Mouse (Mus musculus): ENCODE measurements around the gene Spink4. TPM values are rescaled to one million over a fixed set of nuclear protein-coding genes. Genes with fewer than 3 reads are reported as not detected.

The Spink4 gene
- polyA plus RNA-seq, 1 experiment from 2014 or later = not detected

DNA sequence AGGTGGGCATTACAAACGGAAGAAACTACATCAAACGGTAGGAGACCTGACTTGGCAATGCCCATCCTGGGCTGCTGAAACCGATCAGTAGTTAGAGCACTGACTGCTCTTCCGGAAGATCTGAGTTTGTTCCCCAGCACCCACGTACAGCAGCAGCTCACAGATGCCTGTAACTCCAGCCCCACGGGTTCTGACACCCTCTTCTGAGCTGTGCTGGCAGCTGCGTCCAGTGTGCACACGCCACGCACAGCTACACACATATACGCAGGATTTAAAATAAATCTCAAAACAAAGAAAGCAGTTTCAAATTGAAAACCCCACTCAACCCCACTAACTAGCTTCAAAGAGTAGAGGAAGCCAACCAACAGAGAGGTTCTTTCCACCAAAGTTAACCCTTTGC lies 36.7 kb upstream of the Spink4 start:
- H3K4me2 ChIP-seq (ENCODE audit: low read length) = no peak overlapping the region
- H3K4me1 ChIP-seq (ENCODE audit: control insufficient read depth, insufficient read depth, low read depth, low read length) = no peaks in the 10 kb centered on the region
- H3K4me3 ChIP-seq (ENCODE audit: low read length) = no peak overlapping the region
- 87% methylated on average over 10 of the region's 10 CpGs for WGBS
- H3K27me3 ChIP-seq (replicated peaks; ENCODE audit: control insufficient read depth, insufficient read depth, low read length) = no peaks in the 10 kb centered on the region
- H3K36me3 ChIP-seq (ENCODE audit: control insufficient read depth, insufficient read depth, low read length) = no peaks in the 10 kb centered on the region
- no peak for ATAC-seq
- no peak overlapping the region for H3K9ac ChIP-seq (ENCODE audit: low read depth, low read length)
- H3K9me3 ChIP-seq (ENCODE audit: control insufficient read depth, low read length) = no peaks in the 10 kb centered on the region
- no peak overlapping the region for H3K27ac ChIP-seq (ENCODE audit: low read depth, low read length)

DNA sequence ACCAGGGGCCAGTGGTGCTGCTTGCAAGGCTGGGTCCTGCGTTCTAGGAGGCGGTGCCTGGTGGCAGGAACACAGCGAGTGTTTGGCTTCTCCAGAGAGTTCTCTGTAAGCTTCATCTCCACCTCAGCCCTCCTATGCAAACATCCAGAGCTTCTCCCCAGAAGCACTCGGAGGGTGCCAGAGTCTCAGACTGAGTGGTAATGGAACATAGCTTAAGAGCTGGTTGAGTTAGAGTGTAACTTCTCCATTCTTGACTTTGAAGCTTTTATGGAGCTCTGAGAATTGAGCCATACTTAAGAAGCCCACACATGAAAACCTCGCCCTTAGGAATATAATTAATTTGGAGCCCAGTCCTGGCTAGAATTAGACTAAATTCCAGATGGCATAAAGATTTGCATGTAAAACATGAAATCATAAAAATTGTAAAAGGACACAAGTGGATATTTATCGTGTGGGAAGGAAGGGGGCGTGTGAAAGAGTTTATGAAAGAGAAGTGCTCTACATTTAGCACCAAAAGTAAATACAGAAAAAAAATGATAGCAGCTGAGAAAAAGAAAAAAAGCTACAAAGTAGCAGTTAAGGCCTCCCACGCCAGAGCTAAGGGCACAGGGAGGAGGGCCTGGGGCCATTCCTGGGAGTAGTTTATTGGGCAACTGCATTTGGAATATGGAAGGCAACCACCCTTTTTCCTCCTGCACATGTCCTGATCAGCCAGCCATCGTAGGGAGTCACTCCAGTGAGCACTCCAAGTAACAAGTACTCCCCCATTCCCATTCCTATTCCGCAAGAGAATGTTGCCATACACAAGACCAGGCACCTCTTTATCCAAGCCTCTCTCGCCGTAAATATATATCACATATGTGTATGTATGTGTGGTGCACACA lies 35.3 kb upstream of the Spink4 start:
- no peaks in the 10 kb centered on the region for H3K9me3 ChIP-seq (ENCODE audit: control insufficient read depth, low read length)
- H3K27me3 ChIP-seq (replicated peaks; ENCODE audit: control insufficient read depth, insufficient read depth, low read length) = no peaks in the 10 kb centered on the region
- no peak overlapping the region for H3K4me3 ChIP-seq (ENCODE audit: low read length)
- H3K9ac ChIP-seq (ENCODE audit: low read depth, low read length) = no peak overlapping the region
- no peaks in the 10 kb centered on the region for H3K4me1 ChIP-seq (ENCODE audit: control insufficient read depth, insufficient read depth, low read depth, low read length)
- WGBS = 90% methylated on average over 12 of the region's 12 CpGs
- no peaks in the 10 kb centered on the region for H3K36me3 ChIP-seq (ENCODE audit: control insufficient read depth, insufficient read depth, low read length)
- H3K4me2 ChIP-seq (ENCODE audit: low read length) = no peak overlapping the region
- no peak overlapping the region for H3K27ac ChIP-seq (ENCODE audit: low read depth, low read length)
- ATAC-seq = no peak

DNA sequence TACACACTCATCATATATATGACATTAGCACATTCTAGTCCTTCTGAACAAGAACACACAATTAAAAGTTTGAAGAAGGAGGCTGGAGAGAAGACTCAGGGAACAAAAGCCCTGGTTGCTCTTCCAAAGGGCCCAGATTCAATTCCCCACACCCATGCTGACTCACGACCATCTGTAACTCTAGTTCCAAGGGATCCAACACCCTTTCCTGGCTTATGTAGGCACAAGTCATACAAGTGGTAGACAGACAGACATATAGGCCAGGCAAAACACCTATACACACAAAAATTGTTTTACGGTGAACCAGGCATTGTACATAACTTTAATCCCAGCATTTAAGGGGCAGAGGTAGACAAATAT lies 34.7 kb upstream of the Spink4 start:
- WGBS = 86% methylated on average over 2 of the region's 2 CpGs
- no peaks in the 10 kb centered on the region for H3K36me3 ChIP-seq (ENCODE audit: control insufficient read depth, insufficient read depth, low read length)
- no peak for ATAC-seq

DNA sequence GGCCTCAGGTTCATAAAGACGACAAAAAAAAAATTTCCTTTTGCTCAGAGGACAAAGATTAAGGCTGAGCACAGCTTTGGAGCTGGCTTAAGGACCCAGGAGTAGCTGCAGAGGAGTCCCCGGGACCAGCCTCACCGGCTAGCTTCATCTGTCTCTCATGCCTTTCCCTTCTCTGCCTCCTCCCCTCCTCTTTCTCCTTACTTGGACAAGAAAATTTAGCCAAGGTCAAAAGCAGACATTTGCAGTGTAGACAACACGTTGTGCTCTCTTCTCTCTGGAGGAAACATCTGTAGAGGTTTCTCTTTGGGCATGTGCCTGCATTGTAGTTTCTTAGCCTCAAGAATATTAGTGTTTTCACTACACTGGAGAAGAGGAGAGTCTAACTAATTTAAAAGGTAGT lies 34.0 kb upstream of the Spink4 start:
- no peak overlapping the region for H3K4me2 ChIP-seq (ENCODE audit: low read length)
- H3K4me3 ChIP-seq (ENCODE audit: low read length) = no peak overlapping the region
- H3K27me3 ChIP-seq (replicated peaks; ENCODE audit: control insufficient read depth, insufficient read depth, low read length) = no peaks in the 10 kb centered on the region
- H3K27ac ChIP-seq (ENCODE audit: low read depth, low read length) = no peak overlapping the region
- ATAC-seq = no peak
- H3K36me3 ChIP-seq (ENCODE audit: control insufficient read depth, insufficient read depth, low read length) = no peaks in the 10 kb centered on the region
- H3K9ac ChIP-seq (ENCODE audit: low read depth, low read length) = no peak overlapping the region
- 77% methylated on average over 4 of the region's 4 CpGs for WGBS
- H3K4me1 ChIP-seq (ENCODE audit: control insufficient read depth, insufficient read depth, low read depth, low read length) = no peaks in the 10 kb centered on the region
- no peaks in the 10 kb centered on the region for H3K9me3 ChIP-seq (ENCODE audit: control insufficient read depth, low read length)

More for the DNA sequence above, 34.7 kb upstream of the Spink4 start:
- Histone ChIP-seq H3K4me1 (ENCODE audit: control insufficient read depth, insufficient read depth, low read depth, low read length) (no peaks in the 10 kb centered on the region), H3K9me3 (ENCODE audit: control insufficient read depth, low read length) (no peaks in the 10 kb centered on the region), H3K27ac (ENCODE audit: low read depth, low read length) (no peak overlapping the region), H3K27me3 (replicated peaks; ENCODE audit: control insufficient read depth, insufficient read depth, low read length) (no peaks in the 10 kb centered on the region), H3K4me3 (ENCODE audit: low read length) (no peak overlapping the region), H3K4me2 (ENCODE audit: low read length) (no peak overlapping the region), H3K9ac (ENCODE audit: low read depth, low read length) (no peak overlapping the region)

DNA sequence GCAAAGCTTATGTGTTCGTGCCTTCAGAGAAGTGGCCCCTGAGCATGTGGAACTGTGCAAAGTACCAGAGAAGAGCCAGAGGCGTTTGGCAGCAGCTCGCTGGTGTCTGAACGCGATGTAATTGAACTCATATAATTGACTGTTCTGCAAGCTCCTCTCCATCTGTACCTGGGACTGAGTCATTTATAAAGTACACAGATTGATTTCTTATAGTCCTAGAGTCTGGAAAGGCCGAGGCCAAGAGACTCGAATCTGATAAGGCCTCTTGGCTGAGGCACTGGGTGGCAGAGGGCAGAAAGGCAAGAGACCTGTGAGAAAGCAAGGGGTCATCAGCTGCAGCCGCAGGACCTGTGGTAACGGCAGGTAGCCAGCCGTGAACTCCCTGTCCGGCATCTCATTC lies 31.0 kb upstream of the Spink4 start:
- no peaks in the 10 kb centered on the region for H3K9me3 ChIP-seq (ENCODE audit: control insufficient read depth, low read length)
- no peak overlapping the region for H3K27ac ChIP-seq (ENCODE audit: low read depth, low read length)
- H3K4me3 ChIP-seq (ENCODE audit: low read length) = no peak overlapping the region
- no peak overlapping the region for H3K9ac ChIP-seq (ENCODE audit: low read depth, low read length)
- H3K36me3 ChIP-seq (ENCODE audit: control insufficient read depth, insufficient read depth, low read length) = no peaks in the 10 kb centered on the region
- 85% methylated on average over 11 of the region's 11 CpGs for WGBS
- H3K4me1 ChIP-seq (ENCODE audit: control insufficient read depth, insufficient read depth, low read depth, low read length) = no peaks in the 10 kb centered on the region
- no peak overlapping the region for H3K4me2 ChIP-seq (ENCODE audit: low read length)
- no peak for ATAC-seq
- H3K27me3 ChIP-seq (replicated peaks; ENCODE audit: control insufficient read depth, insufficient read depth, low read length) = no peaks in the 10 kb centered on the region

DNA sequence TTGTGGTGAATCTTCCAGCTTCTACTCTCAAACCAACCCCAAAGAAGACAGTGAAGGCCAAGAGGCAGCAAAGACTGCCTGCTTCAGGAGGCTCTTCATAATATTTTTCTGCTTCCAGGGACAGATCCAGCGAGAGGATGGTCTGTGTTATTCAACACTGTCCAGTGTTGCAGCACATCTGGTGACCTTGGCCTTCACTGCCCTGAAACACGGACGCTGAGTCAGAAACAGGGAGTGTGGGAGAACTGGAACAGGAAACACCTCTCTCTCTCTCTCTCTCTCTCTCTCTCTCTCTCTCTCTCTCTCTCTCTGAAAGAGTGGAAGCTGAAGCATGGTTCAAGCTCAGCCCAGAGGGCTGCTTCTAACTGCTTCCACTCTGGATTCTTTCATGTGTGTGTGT lies 30.6 kb upstream of the Spink4 start:
- no peak overlapping the region for H3K27ac ChIP-seq (ENCODE audit: low read depth, low read length)
- no peak overlapping the region for H3K4me2 ChIP-seq (ENCODE audit: low read length)
- H3K9ac ChIP-seq (ENCODE audit: low read depth, low read length) = no peak overlapping the region
- H3K36me3 ChIP-seq (ENCODE audit: control insufficient read depth, insufficient read depth, low read length) = no peaks in the 10 kb centered on the region
- no peaks in the 10 kb centered on the region for H3K4me1 ChIP-seq (ENCODE audit: control insufficient read depth, insufficient read depth, low read depth, low read length)
- WGBS = 70% methylated on average over 3 of the region's 3 CpGs
- H3K9me3 ChIP-seq (ENCODE audit: control insufficient read depth, low read length) = no peaks in the 10 kb centered on the region
- no peak for ATAC-seq
- no peak overlapping the region for H3K4me3 ChIP-seq (ENCODE audit: low read length)
- H3K27me3 ChIP-seq (replicated peaks; ENCODE audit: control insufficient read depth, insufficient read depth, low read length) = no peaks in the 10 kb centered on the region

DNA sequence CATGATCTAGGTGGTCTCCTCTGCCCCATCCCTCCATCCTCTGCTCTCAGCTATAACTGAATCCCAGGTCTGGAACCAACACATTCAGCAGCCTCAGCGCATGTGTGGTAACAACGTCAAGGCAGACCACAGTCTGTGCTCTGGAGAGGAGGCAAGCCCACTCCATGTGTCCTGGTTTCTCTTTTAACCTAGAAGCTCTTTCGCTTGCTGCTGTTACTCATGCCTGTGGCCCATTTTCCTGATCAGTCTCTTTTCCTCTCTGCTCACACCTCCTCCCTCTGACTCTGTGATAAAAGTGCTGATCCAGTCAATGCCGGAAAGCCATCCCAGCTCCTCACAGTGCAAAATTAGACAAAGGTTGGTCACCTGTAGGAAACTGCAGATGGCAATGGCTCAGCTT lies 29.9 kb upstream of the Spink4 start:
- Histone ChIP-seq H3K4me1 (ENCODE audit: control insufficient read depth, insufficient read depth, low read depth, low read length) (no peaks in the 10 kb centered on the region), H3K4me3 (ENCODE audit: low read length) (no peak overlapping the region), H3K27ac (ENCODE audit: low read depth, low read length) (no peak overlapping the region), H3K4me2 (ENCODE audit: low read length) (no peak overlapping the region), H3K9ac (ENCODE audit: low read depth, low read length) (no peak overlapping the region), H3K27me3 (replicated peaks; ENCODE audit: control insufficient read depth, insufficient read depth, low read length) (no peaks in the 10 kb centered on the region), H3K9me3 (ENCODE audit: control insufficient read depth, low read length) (no peaks in the 10 kb centered on the region), H3K36me3 (ENCODE audit: control insufficient read depth, insufficient read depth, low read length) (no peaks in the 10 kb centered on the region)
- no peak for ATAC-seq
- 85% methylated on average over 4 of the region's 4 CpGs for WGBS

DNA sequence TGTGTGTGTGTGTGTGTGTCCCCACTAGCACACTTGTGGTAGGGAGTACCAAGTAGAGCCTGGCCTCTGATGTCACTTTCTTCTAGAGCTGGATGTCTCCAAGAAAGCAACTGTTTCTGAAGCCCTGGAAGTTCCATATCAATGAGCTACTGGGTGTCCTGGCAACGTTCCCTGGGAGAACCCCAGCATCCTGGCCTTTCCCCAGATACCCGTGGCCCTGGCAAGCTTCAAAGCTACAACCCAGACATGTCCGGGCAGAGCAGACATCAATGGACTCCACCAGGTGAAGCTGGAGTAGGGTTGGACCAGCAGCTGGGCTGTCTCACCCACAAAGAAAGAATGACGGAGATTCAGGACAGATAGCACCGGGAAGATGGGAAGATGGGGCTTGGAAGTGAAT lies 28.6 kb upstream of the Spink4 start:
- no peak overlapping the region for H3K9ac ChIP-seq (ENCODE audit: low read depth, low read length)
- no peaks in the 10 kb centered on the region for H3K27me3 ChIP-seq (replicated peaks; ENCODE audit: control insufficient read depth, insufficient read depth, low read length)
- no peaks in the 10 kb centered on the region for H3K9me3 ChIP-seq (ENCODE audit: control insufficient read depth, low read length)
- no peaks in the 10 kb centered on the region for H3K36me3 ChIP-seq (ENCODE audit: control insufficient read depth, insufficient read depth, low read length)
- H3K4me3 ChIP-seq (ENCODE audit: low read length) = no peak overlapping the region
- no peak for ATAC-seq
- no peaks in the 10 kb centered on the region for H3K4me1 ChIP-seq (ENCODE audit: control insufficient read depth, insufficient read depth, low read depth, low read length)
- no peak overlapping the region for H3K27ac ChIP-seq (ENCODE audit: low read depth, low read length)
- 72% methylated on average over 5 of the region's 5 CpGs for WGBS
- no peak overlapping the region for H3K4me2 ChIP-seq (ENCODE audit: low read length)

DNA sequence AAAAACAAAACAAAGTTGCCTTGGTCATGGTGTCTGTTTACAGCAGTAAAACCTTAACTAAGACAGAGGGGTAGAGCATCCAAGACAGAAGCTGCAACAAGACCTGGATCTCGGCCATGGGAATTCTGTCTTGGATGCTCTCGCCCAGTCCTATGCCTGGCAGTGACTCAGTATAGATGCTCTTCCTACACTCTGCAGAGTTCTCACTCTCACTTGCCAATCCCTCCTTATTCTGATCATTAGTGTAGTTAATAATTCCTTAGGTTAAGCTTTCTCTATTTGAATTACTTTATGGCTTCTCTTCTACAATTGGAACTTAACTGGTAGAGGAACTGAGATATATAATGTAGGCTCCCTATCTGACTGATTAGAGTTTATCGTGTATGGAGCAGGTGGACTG lies 24.7 kb upstream of the Spink4 start:
- Histone ChIP-seq H3K9me3 (ENCODE audit: control insufficient read depth, low read length) (no peaks in the 10 kb centered on the region), H3K4me2 (ENCODE audit: low read length) (no peak overlapping the region)
- 92% methylated on average over 3 of the region's 3 CpGs for WGBS

More for the DNA sequence above, 24.7 kb upstream of the Spink4 start:
- Histone ChIP-seq H3K27ac (ENCODE audit: low read depth, low read length) (no peak overlapping the region), H3K36me3 (ENCODE audit: control insufficient read depth, insufficient read depth, low read length) (no peaks in the 10 kb centered on the region), H3K4me3 (ENCODE audit: low read length) (no peak overlapping the region), H3K27me3 (replicated peaks; ENCODE audit: control insufficient read depth, insufficient read depth, low read length) (no peaks in the 10 kb centered on the region), H3K9ac (ENCODE audit: low read depth, low read length) (no peak overlapping the region), H3K4me1 (ENCODE audit: control insufficient read depth, insufficient read depth, low read depth, low read length) (no peaks in the 10 kb centered on the region)
- no peak for ATAC-seq

Data from hindbrain, embryonic 16.5 days (tissue).